Mouse (Mus musculus) fat pad, adult 2 months (tissue): ENCODE results near the gene 4930507D05Rik.
"Not testable (repeated sequence)": the region's sequence is repeated elsewhere in the genome, so short reads cannot be mapped to it uniquely, and the experiment has no call there.

Experiments
- DNase-seq: peaks from one replicate; pipeline ENCODE4 v3.0.0-alpha.2; 2011; ENCODE audit warnings: low read depth, low spot score; ENCODE audit errors: extremely low read depth

Gene 4930507D05Rik

DNA sequence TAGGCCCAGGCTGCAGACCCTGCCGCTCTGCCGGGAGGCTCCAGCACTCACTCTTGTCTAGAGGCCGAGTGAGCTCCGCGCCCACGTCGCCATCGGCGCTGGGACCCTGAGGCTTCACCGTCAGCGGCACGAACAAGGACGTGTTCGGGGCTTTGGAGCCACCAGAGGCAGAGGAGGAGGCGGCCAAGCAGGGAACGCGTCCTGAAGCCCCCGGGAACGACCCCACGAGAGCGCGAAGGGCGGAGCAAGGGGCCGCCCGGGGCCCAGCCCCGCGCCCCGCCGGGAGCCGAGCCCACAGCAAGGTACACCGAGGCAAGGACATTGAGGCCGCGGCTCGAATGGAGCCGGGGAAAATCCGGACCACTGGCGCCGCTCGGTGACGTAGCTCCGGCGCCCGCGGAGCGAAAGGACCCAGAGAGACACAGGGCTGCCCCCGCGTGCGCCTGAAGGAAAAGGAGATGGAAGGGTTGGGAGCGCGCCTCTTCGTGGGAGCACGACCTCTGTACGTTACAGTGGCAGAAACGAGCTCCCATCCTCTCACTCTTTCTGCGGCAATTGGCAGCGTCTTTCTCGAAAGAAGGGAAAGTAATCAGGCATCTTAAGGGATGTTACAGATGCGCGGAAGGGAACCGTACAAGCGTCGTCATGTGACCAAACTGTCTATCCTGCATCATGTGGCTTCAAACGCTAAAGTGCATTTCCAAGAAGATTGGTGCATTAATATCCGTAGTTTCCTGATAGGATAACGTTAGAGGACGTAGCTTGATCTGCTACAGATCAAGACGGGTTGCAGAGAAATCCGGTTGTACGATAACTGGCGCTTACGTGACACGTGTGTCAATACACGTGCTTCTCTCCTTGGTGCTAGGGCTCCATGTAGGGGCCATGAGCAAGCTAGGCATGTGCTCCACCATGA is at the start of gene 4930507D05Rik, which contains the start of gene Supv3l1:
4930507D05Rik (plus strand) TSS at position 126 of the 916 bp plus-strand sequence.
Supv3l1 (minus strand) TSS at position 375 of the 916 bp plus-strand sequence.
- DNase-seq, result peak; percentile 56

DNA sequence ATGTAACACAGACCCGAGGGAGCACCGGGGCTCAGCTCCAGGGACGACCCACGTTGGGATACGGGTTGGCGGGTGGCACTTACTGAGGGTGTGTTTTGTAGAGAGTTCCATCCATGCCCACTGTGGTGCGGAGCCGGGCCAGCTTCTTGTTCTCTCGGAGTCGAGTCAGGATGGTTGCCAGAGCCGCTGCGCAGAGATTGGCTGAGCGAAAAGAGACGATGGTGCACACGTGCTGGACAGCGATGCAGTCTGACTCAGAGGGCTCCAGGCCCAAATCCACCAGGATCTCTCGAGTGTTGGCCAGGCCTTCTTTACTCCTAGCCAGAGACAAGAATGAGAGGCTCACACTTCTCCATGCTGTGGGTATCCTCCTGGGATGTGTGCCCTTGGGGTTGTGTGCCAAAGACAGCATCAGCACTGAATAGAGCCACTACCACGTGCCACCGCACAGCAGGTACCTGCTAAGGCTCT is 47.6 kb upstream of the 4930507D05Rik start:
- DNase-seq, result no peak

DNA sequence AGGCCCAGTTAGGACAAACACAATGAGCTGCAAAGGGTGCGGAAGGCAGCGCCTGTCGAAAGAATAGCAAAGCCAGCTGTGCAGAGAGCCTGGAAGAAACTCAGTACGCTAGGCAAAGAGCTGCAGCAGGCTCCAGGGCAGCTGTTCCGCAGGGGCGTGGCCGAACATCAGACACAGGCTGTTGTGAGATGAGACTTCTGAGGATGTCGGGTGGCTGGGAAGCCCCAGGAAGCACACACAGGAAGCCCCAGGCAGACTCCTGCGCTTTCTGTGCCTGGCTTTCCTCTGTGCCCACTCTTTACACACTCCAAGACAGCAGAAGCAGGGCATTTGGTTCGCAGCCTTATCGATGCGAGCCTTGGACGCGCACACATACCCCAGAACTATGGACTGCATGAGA is 44.4 kb upstream of the 4930507D05Rik start:
- no peak for DNase-seq

GRCm38 (mm10) chr10:62410943-62411342 is 38.3 kb upstream of the 4930507D05Rik start:
- no peak for DNase-seq

- DNase-seq, result no peak
Observed at GRCm38 (mm10) chr10:62411431-62412410, 37.6 kb upstream of the 4930507D05Rik start.

DNA sequence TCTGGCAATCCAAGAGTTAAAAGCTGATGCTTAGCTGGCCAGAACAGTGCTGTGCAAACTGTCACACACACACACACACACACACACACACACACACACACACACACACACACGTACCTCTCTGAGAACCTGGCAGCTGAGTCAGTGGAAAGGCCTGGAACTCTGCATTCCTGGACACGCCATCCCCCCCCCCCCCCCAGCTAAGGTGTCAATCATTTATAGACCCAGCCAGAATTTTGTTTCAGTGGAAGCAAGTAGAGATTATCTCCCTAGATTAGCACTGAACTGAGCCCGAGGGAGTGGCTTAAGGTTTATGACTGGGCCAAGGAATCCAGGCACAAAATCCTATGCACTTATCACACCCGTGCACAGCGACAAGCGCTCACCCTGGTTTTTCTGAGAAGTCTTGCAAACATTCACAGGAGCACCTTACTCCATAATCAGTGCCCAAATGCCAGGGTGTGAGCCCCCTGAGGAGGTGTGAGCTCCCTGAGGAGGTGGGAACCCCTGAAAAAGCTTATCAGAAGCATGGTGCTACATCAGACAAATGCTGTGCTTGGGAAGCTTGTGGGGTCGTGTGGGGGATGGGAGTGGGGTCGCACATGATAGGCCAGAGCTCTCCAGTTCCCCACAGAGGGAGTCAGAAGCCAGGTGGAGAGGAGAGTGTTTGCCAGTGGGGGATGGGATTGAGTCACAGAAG is 36.2 kb upstream of the 4930507D05Rik start:
- no peak for DNase-seq

- DNase-seq, result no peak
Observed at GRCm38 (mm10) chr10:62413606-62413982, 35.7 kb upstream of the 4930507D05Rik start.

DNA sequence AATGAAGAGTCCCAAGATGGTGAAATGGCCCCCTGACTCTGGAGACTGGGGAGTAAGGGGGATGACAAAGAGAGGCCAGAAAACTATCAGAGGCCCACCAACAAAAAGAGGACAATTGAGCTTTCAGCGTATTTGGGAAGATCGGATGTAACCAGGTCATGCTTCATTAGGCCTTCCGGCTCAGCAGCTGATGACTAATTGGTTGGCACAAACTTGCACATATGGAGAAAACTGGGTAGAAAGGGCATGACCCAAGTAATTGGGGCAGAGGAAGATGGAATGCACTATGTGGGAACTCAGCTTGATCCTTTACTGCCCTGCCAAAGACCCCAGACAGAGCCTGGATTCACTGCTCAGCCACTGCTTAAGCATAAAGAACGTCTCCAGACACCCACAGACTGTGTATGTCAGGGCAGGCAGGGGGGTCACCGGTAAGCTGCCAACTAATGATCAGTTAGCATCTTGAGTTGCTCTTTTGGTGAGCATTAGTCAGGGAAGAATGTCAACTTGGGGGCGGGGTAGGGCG is 30.4 kb upstream of the 4930507D05Rik start:
- DNase-seq, result no peak

DNA sequence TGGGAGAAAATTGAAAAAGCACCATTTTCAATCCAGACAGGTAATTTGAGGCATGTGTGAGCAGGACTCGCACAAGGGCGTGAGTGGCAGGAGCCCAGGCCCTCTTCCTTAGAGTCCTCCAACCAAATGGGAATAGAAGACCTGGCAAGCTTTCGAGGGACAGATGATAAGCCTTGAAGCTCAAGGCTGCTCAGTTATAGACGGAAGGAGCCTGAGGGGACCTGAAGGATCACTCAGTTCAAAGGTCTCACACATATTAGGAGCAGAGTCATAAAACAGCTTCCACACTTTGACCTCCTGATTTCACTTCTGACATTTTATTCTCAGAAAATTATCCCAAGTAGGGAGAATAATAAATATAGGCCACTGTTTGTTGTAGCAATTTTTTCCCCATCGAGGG is 29.9 kb upstream of the 4930507D05Rik start:
- DNase-seq, result no peak

GRCm38 (mm10) chr10:62420399-62420798 is 28.9 kb upstream of the 4930507D05Rik start:
- no peak for DNase-seq

- no peak for DNase-seq
Observed at GRCm38 (mm10) chr10:62421127-62421526, 28.2 kb upstream of the 4930507D05Rik start.

DNA sequence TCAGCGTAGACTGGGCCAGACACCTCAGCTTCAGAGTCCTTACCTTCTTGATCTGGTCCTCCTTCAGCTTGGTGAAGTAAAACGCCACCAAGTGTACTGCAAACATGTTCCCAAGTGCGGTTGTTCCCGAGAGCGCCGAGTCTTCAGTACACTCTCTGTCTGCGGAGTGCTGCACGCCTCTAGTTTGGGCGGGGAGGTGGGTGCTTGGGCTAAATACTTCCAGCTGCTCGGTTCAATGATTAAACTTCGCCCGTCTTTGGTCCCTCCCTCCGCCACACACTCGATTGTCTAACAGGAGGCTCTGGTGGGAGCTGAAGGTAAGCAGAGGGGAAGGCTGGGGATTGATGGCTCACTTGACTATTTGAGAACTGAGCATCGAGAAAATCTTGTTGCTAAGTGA is 27.0 kb upstream of the 4930507D05Rik start, which contains the start of gene Hkdc1:
Hkdc1 (minus strand) TSS at position 237 of the 400 bp plus-strand sequence.
- DNase-seq, result no peak

GRCm38 (mm10) chr10:62425081-62425871 is 24.0 kb upstream of the 4930507D05Rik start:
- DNase-seq, result no peak

DNA sequence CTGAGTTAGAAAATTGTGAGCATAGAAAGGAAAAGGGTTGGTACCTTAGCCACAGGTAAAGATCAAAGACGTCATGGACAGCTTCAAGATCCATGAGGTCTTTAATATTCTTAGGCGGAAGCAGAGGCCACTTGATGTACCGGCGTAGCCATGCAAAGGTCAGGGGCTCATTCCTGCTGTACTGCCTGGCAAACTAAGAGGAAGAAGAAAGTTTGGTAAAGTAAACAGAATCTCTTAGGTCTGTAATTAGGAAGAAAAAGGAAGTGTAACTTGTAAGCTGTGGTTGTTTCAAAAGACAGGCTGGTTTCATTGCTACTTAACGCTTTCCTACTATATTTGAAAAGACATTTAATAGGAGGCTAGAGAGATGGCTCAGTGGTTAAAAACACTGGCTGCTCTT is 18.9 kb upstream of the 4930507D05Rik start:
- no peak for DNase-seq

DNA sequence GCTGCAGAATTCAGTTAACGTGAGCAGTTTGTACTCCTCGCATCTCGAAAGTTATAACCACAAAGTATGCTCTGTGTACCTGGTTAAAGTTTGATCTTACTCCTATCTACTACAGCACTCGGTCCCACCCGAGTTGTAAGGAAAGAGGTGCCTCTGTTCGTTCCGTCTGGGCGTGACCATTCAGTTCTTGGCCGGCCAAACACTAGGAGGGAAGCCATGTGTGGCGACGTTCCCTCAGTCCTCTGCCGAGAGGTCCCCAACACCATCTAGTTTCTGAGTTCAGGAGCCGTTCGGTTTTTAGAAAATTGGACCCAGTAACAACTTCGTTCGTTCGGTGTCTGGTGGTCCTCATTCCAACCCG is 971 bp downstream of the 4930507D05Rik start:
- no peak for DNase-seq

- DNase-seq, result not testable (repeated sequence)
Observed at GRCm38 (mm10) chr10:62452001-62452400, 2.7 kb downstream of the 4930507D05Rik start.

DNA sequence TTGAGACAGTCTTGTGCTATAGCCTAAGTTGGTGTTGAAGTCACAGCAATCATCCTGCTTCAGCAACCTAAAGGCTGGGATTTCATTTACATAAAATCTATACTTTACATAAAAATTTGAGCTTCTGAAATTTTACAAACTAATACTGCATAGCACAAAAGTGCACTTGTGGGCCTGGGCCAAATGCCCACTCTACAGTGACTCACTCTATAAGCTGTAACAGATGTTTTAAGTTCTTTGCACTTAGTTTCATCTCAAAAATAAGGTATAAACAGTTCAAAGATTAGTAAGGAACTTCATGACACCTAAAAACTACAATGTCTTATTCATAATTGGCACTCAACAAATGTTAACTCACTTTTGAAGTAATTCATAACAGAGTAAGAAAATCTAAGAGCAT is 12.0 kb downstream of the 4930507D05Rik start:
- DNase-seq, result no peak

DNA sequence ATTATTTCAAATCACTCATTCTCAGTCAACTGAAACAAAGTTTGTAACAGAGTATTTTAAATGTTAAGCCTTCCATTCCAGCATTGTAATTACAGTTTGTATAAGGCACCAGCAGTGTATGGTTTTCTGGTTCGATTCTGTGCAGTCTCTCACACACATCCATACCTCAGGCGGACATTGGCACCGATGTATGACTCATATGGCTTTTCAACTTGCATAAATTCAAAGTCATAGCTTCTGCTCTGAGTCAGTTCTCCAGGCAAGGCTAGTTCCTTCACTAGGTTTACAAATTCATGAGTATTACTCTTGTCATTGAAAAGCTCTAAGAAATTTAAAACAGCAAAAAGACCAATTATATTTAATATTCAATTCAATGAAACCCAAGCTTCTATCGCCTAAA is 20.4 kb downstream of the 4930507D05Rik start:
- DNase-seq, result no peak

DNA sequence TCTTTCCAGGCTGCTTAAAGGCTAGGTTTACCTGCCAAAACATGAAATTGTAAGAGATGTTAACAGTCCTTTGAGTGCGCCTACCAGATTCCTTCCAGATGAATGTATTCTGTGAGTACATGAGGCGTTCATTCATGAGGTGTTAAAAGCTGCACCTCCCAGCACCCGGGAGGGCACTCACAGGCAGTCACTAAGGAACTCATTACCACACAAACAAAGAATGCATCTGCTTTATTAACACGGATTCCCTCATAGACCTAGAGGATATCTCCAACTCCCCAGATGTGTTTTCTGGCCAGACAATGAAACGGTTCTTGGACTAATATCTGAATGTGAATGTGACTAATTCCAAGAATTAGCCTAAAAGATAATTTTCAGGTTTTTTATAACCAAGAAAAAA is 21.8 kb downstream of the 4930507D05Rik start:
- no peak for DNase-seq

DNA sequence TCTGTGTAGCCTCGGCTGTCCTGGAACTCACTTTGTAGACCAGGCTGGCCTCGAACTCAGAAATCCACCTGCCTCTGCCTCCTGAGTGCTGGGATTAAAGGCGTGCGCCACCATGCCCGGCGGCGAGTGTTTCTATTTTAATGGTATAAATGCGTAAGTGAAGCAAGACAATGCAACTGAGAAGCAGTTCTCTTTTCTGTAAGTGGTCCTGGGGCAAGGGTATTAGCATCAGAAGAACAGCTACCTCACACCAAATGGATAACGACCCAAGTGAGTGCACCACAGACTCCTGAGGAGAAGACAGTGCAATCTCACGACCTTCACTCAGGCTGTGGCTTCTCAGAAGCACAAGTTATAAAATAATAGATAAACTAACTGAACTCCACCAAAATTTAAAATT is 25.7 kb downstream of the 4930507D05Rik start:
- DNase-seq, result no peak
